Mouse (Mus musculus) adrenal gland, postnatal 14 days (tissue): ENCODE data around the gene Rnf5. TPM values are rescaled to one million over a fixed set of nuclear protein-coding genes. Genes with fewer than 3 reads are reported as not detected.
A peak's percentile ranks its signal among the peaks of the same experiment; 100 is the strongest.

Experiments used
- DNase-seq: peaks from one replicate; pipeline ENCODE4 v3.0.0; 2021; ENCODE audit warnings: mixed read lengths
- total RNA-seq: library from RNA; stranded (reverse); gene quantifications from 2 replicates; pipeline ENCODE4 v1.2.3, GENCODE M21; 2021

The Rnf5 gene
- total RNA-seq, 1 experiment from 2014 or later, result 76.9 TPM

DNA sequence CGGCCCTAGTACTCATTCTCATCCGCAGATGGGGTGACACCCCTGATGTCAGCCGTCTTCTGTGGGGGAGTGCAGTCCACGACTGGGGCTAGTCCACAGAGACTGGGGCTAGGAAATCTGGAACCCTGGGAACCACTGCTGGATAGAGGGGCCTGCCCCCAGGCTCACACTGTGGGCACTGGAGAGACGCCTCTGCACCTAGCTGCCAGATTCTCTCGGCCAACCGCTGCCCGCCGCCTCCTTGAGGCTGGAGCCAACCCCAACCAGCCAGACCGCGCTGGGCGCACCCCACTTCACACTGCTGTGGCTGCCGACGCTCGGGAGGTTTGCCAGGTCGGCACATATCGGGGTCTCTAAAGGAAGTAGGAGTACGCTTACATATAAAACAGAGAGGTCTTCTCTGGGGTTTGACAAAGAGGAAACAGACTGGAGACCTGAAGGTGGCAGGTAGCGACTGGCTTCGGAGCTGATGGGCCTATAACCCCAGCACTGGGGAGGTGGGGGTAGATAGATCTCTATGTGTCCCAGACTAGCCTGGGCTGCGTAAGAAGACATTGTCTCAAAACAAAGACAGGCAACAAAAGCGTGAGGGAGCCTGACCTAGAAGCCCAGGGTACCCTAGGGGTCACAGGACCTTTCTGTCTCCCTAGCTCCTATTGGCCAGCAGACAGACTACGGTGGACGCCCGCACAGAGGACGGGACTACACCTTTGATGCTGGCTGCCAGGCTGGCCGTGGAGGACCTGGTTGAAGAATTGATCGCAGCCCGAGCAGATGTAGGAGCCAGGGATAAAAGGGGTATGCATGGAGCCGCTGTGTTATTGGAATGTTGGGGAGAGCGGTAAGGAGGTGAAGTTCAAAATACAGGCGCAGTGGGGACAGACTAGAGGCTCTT, 17.4 kb downstream of the Rnf5 start:
- no peak for DNase-seq

DNA sequence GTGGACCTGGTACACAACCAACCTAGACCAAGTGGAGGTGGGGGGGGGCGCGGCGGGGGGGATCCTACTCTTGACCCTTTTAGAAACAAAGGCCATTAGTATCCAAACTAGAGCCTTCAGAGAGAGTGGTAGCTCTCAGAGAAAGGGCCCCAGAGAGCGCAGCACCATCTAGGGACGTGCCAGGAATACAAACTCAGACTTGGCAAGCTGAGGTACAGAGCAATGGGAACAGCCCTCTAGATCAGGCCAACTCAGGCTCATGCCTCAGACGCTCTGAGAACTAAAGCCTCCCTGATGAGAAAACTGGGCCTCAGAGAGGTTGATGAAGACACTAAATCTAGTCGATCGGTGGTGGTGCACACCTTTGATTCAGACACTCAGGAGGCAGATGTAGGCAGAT, 18.4 kb downstream of the Rnf5 start:
- DNase-seq, result no peak

DNA sequence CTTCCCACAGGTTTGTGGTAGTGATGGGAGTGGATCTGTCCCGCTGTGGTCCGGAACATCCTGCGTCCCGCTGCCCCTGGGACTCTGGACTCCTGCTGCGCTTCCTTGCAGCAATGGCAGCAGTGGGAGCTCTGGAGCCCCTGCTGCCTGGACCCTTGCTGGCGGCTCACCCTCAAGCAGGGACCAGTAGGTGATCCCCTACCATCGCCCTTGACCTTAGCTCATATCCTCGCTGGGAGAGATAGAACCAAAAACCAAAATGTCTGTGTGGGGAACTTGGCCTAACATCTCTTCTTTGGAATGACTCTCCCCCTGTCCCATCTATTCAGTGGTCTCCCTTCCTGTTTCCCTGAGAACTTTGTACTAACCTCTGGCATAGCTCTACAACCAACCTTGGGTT, 19.7 kb downstream of the Rnf5 start:
- no peak for DNase-seq

- peak; percentile 48 for DNase-seq
Observed at GRCm38 (mm10) chr17:34583397-34583796, 20.1 kb downstream of the Rnf5 start.

GRCm38 (mm10) chr17:34582528-34582927, 21.0 kb downstream of the Rnf5 start:
- DNase-seq, result no peak

- no peak for DNase-seq
Observed at GRCm38 (mm10) chr17:34578070-34578469, 25.4 kb downstream of the Rnf5 start.

DNA sequence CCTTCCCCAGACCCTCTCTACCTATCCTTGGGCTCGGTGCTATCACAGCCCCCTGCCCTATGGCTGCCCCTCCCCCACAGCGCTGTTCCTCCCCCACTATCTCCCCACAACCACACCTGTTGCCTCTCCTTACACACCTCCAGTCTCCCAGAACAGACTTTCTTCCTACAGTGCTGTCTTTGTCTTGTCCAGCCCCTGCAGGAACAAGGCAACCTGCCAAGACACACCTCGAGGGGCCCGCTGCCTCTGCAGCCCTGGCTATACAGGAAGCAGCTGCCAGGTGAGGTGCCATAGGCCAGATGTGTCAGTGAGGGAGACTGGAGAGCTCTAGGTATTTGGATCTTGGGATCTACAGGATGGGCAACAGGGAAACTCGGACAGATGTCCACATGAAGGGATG, 26.9 kb downstream of the Rnf5 start:
- DNase-seq, result no peak

DNA sequence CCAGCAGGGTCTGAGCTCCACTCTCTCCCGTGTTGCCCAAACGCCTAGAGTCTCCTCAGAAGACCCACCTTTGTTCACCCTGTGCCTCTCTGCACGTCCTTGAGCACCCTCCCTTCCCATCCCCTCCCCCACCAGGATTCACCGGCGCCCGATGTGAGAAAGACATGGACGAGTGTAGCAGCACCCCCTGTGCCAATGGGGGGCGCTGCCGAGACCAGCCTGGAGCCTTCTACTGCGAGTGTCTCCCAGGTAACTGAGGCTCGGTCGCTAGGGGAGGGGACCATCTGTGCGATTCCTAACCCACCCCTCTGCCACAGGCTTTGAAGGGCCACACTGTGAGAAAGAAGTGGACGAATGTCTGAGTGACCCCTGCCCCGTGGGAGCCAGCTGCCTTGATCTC, 31.1 kb downstream of the Rnf5 start:
- peak; percentile 34 for DNase-seq

DNA sequence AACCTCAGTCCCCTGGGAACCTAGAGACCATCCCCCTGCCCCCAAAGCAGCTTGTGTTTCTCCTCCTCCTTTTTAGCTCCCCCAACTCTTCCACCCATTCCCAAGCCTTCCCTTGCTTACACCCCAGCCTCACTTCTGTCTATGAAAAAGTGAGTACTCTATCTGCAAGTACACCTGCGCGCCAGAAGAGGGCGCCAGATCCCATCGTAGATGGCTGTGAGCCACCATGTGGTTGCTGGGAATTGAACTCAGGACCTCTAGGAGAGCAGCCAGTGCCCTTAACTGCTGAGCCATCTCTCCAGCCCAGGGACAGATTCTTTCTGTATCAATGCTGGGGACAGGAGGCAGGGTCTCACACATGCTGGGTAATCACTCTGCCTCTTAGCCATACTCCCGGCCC, 31.6 kb downstream of the Rnf5 start:
- peak; percentile 40 for DNase-seq

- DNase-seq, result no peak
Observed at GRCm38 (mm10) chr17:34569919-34570318, 33.6 kb downstream of the Rnf5 start.

- DNase-seq, result no peak
Observed at GRCm38 (mm10) chr17:34568421-34568820, 35.1 kb downstream of the Rnf5 start.

GRCm38 (mm10) chr17:34567311-34567710, 36.2 kb downstream of the Rnf5 start:
- DNase-seq, result no peak

DNA sequence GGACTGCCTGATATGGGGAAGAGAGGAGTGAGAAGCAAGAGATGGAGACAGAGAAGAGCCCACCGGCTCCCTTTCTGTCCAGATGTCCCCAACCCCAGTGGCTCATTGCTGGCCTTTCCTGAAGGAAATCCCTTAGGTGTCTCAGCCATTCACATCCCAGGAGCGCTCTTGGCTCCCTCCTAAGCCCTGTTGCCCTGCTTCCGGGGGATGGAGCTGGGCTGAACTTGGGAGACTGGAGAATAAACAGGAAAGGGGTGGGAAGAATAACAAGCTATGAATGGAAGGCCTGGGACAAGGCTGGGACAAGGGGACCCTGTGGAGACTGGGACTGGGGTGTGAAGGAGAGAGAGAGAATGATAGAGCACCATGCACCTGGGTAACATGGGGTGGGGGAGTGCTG, 38.7 kb downstream of the Rnf5 start:
- DNase-seq, result peak; percentile 54

GRCm38 (mm10) chr17:34564003-34564421, 39.5 kb downstream of the Rnf5 start, which contains the start of gene Notch4:
Gene Notch4 (plus strand): TSS chr17:34564268.
- peak; percentile 64 for DNase-seq

GRCm38 (mm10) chr17:34563354-34563753, 40.1 kb downstream of the Rnf5 start:
- DNase-seq, result no peak

- no peak for DNase-seq
Observed at GRCm38 (mm10) chr17:34562595-34562994, 40.9 kb downstream of the Rnf5 start.

- no peak for DNase-seq
Observed at GRCm38 (mm10) chr17:34561200-34561599, 42.3 kb downstream of the Rnf5 start.

DNA sequence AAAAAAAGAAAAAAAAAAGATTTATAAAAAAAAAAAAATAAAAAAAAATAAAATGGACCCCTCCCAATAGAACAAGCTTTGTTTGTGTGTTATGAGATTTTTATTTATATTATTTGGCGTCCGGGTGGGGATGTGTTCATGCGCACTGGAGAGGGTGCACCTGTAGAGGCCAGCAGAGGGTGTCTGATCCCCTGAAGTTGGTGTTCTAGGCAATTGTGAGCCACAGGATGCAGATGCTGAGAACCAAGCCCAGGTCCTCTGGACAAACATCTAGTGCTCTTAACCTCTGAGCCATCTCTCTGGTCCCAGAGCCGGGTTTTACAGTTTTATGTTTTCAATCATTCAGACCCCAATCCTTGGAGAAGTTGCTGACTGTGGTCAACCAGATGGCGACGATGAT, 43.1 kb downstream of the Rnf5 start:
- no peak for DNase-seq

DNA sequence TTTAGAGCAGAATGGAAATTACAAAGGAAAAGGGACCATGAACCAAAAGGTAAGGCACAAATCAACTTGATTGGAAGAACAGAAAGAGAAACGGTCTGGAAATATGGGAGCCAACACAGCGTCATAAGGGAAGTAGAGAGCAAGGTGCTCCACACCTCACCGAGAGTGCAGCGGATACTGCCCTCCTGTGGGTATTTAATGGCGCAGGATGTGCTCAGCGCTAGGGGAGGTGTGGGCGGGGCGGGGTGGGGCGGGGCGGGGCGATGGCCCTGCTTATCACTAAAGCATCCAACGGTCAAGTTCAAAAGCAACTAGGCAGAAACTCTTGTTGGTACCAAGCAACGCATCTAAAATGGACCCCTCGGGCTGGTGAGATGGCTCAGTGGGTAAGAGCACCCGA, 43.6 kb downstream of the Rnf5 start:
- DNase-seq, result no peak

- no peak for DNase-seq
Observed at GRCm38 (mm10) chr17:34559116-34559515, 44.4 kb downstream of the Rnf5 start.

DNA sequence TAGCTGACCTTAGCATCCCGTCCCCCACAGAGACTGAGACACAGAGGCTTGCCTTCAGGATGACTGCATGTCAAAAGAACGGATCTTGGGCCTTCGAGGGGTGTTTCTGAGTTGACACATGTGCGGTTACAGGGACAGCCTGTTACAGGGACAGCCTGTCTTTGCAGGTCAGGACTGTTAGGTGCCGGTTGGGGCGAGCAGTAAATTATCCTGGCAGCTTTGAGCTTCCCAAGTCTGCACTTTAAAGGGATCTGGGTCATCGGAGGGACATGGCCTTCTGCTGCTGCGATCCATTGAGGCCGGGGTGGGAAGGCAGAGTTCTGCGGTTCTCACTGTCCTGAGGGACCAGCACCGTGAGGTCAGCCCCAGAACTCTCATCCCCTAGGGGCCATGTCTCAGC, 46.1 kb downstream of the Rnf5 start:
- DNase-seq, result no peak

GRCm38 (mm10) chr17:34556406-34556805, 47.1 kb downstream of the Rnf5 start:
- no peak for DNase-seq

DNA sequence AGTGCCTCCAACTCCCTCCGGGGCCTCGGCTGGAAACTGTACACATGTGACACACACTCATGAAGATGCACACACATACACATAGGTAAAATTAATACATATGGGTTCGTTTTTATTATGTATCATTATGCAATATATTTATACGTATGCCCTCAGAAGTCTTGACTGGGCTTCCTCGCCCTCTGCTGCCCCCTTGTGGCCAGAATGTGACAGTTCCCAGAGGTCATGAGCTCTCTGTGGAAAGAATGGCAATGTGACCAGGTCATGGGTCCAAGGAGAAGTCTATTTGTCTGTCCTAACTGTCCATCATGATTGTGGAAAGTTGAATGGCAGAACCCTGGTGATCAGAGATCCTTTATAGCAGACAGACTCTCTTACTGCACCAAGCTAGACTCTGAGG, 48.0 kb downstream of the Rnf5 start:
- DNase-seq, result peak; percentile 91
